Mouse (Mus musculus) kidney, postnatal 0 days (tissue): Measurements from ENCODE around the gene Ppp6r3. TPM values are rescaled to one million over a fixed set of nuclear protein-coding genes. Genes with fewer than 3 reads are reported as not detected.
A peak's percentile ranks its signal among the peaks of the same experiment; 100 is the strongest.

Experiments
- ATAC-seq: fragments of 200-750 bp; cut with Nextera tagmentation; replicated peaks from 2 replicates; pipeline ENCODE4 v1.8.0; 2017; ENCODE audit warnings: low read depth, moderate number of reproducible peaks, moderate TSS enrichment, moderate library complexity; ENCODE audit not compliant: low FRiP score
- DNase-seq: peaks from one replicate; pipeline ENCODE4 v3.0.0-alpha.2; 2016; ENCODE audit warnings: low spot score
- H3K27ac ChIP-seq: fragments of 300-500 bp; sonication (generic); 2 replicates; pipeline ENCODE4 v1.5.1; 2014; ENCODE audit warnings: mild to moderate bottlenecking
- H3K27me3 ChIP-seq: fragments of 300-500 bp; sonication (generic); 2 replicates; pipeline ENCODE4 v1.6.1; 2014; ENCODE audit warnings: low read length, mixed read lengths; ENCODE audit not compliant: insufficient read depth
- H3K36me3 ChIP-seq: fragments of 300-500 bp; sonication (generic); 2 replicates; pipeline ENCODE4 v1.6.1; 2014; ENCODE audit warnings: low read length, mixed read lengths; ENCODE audit not compliant: insufficient read depth
- H3K4me1 ChIP-seq: fragments of 300-500 bp; sonication (generic); replicated peaks from 2 replicates; pipeline ENCODE4 v1.6.1; 2014; ENCODE audit warnings: antibody characterized with exemption, low read length, mixed read lengths; ENCODE audit not compliant: insufficient read depth
- H3K4me2 ChIP-seq: fragments of 300-500 bp; sonication (generic); 2 replicates; pipeline ENCODE4 v1.6.1; 2014; ENCODE audit warnings: mild to moderate bottlenecking, low read length, moderate library complexity, mixed read lengths
- H3K4me3 ChIP-seq: fragments of 300-500 bp; sonication (generic); replicated peaks from 2 replicates; pipeline ENCODE4 v1.5.1; 2014; ENCODE audit warnings: low read depth, low read length
- H3K9ac ChIP-seq: fragments of 300-500 bp; sonication (generic); 2 replicates; pipeline ENCODE4 v1.6.1; 2014; ENCODE audit warnings: low read depth, low read length
- H3K9me3 ChIP-seq: fragments of 300-500 bp; sonication (generic); replicated peaks from 2 replicates; pipeline ENCODE4 v1.6.1; 2016; ENCODE audit warnings: low read length, inconsistent platforms, mixed read lengths
- CTCF ChIP-seq: IDR thresholded peaks from 2 replicates; pipeline ENCODE4 v1.5.1; 2016; ENCODE audit warnings: antibody characterized with exemption, low read depth, mild to moderate bottlenecking, moderate library complexity
- WGBS: fragments of 180-500 bp; shearing (Covaris S2); extraction: QIAGEN DNeasy Blood & Tissue Kit; methylation state at CpG from one replicate; pipeline ENCODE4 v1.1.7; 2014; 5-methylcytosine and 5-hydroxymethylcytosine counted together
- polyA plus RNA-seq: library from polyadenylated mRNA; unstranded; fragments of >200 nt; fragmentation: Nextera tagmentation; extraction: Ambion mirVana; gene quantifications from 2 replicates; pipeline ENCODE4 v1.2.1, GENCODE M21; 2015

Gene Ppp6r3
- polyA plus RNA-seq, 1 experiment from 2014 or later = 37.9 TPM

DNA sequence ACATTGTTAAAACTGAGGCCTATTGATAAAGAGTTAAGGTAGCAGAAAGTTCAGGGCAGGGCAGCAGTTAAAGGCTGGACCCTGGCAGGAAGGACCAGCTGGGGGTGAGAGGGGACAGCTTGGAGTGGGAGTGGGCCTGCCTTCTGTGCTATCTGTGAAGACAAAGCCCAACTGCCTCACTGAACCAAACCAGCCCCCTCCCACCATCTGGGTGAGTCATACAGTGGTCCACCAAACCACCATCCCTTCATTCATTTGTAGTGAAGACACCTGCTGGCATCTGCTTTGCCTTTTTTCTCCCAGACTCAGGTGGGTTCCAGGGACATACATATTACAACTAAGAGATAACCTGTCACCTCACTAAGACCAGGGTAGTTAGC is 2.4 kb upstream of the Ppp6r3 start:
- ATAC-seq = no peak
- no peak overlapping the region for H3K9ac ChIP-seq
- H3K36me3 ChIP-seq = no peaks in the 10 kb centered on the region
- no peak overlapping the region for H3K4me3 ChIP-seq
- no peak for DNase-seq
- no peaks in the 10 kb centered on the region for H3K27me3 ChIP-seq
- no peak overlapping the region for H3K4me2 ChIP-seq
- no peaks in the 10 kb centered on the region for H3K9me3 ChIP-seq
- peaks cover 16% of the 10 kb centered on the region for H3K4me1 ChIP-seq
- H3K27ac ChIP-seq = no peak overlapping the region
- no peak for TF ChIP-seq CTCF

GRCm38 (mm10) chr19:3577265-3577910 is 1.8 kb upstream of the Ppp6r3 start:
- TF ChIP-seq CTCF = no peak
- no peak overlapping the region for H3K9ac ChIP-seq
- no peaks in the 10 kb centered on the region for H3K9me3 ChIP-seq
- no peaks in the 10 kb centered on the region for H3K27me3 ChIP-seq
- DNase-seq = no peak
- H3K4me3 ChIP-seq = no peak overlapping the region
- no peak for ATAC-seq
- no peak overlapping the region for H3K27ac ChIP-seq
- no peak overlapping the region for H3K4me2 ChIP-seq
- 82% methylated on average over 4 of the region's 4 CpGs for WGBS
- H3K36me3 ChIP-seq = no peaks in the 10 kb centered on the region
- peaks cover 16% of the 10 kb centered on the region for H3K4me1 ChIP-seq

DNA sequence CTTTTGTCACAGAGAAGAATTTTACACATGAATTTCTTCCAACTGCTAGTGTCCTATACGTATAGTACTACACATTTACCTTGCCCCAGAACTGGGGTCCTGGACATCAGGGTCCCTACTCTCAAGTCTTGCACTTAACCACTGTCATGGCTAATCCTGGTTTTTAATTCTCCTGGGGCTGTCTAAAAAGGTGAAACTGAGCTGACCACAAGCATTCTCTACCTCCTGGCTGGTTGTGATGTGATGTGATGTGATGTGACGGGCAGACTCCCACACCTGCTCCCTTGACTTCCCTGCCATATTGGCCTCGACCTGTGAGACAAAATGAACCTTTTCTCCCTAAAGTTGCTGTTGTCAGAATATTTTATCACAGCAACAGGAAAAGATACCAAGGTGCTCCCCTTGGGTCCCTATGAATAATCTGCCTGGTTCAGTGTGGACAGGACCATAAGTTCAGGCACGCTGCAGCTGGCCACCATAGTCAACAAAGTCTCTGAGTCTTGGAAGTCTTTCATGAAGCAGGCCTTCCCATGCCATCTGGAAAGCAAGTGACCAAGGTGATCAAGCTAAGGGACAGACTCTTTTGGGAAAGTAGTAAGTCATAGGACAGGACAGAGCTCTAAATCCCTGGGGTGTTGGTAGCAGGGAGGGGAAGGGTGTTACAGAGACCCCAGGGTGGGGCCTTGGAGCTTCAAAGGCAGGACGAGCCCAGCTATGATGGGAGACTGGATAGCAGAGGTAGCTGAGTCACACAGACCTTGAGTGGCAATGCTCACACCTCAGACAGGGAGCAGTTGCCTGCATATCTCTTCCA is 1.1 kb upstream of the Ppp6r3 start:
- no peaks in the 10 kb centered on the region for H3K9me3 ChIP-seq
- no peak for DNase-seq
- no peak for TF ChIP-seq CTCF
- H3K9ac ChIP-seq = no peak overlapping the region
- no peak for ATAC-seq
- WGBS = 63% methylated on average over 5 of the region's 5 CpGs
- peak overlapping the region; percentile 40 for H3K4me2 ChIP-seq
- H3K4me3 ChIP-seq = peak overlapping the region; percentile 91; the same call in 1 of the 2 replicates
- H3K36me3 ChIP-seq = no peaks in the 10 kb centered on the region
- no peaks in the 10 kb centered on the region for H3K27me3 ChIP-seq
- peak overlapping the region; percentile 42; the same call in 1 of the 2 replicates for H3K27ac ChIP-seq
- peaks cover 16% of the 10 kb centered on the region for H3K4me1 ChIP-seq

GRCm38 (mm10) chr19:3575276-3575631 is 295 bp downstream of the Ppp6r3 start:
- Histone ChIP-seq H3K27me3 (no peaks in the 10 kb centered on the region), H3K36me3 (no peaks in the 10 kb centered on the region), H3K4me3 (peak overlapping the region; percentile 91), H3K27ac (peak overlapping the region; percentile 93), H3K9me3 (no peaks in the 10 kb centered on the region), H3K4me2 (peak overlapping the region; percentile 79), H3K9ac (peak overlapping the region; percentile 91), H3K4me1 (peaks cover 16% of the 10 kb centered on the region)
- DNase-seq (peak; percentile 75), ATAC-seq (peak; percentile 25)
- WGBS = 1% methylated on average over 48 of the region's 50 CpGs
- TF ChIP-seq CTCF = no peak

DNA sequence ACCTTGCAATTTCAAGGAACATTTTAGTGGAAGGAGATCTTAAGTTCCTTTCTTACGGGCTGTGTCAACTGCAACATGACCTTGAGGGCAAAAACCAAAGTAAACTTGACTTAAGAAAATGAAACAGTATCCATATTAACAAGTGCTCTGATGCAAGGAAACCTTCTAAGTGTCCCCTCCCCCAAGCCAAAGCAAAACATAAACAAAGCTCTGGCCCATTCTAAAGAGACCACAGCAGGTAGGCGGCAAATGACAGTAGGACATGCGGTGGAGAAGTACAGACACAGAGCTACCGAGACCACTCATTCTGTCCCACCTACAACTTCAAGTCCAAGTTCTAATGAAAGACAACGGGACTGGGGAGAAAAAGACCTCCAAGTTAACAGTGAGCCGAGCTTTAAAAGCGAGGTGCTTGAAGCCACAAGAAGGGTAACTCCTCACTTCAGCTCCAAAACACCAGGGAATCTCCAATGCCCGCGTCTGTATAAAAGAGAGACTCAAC is 905 bp downstream of the Ppp6r3 start:
- H3K4me1 ChIP-seq = peaks cover 16% of the 10 kb centered on the region
- H3K27me3 ChIP-seq = no peaks in the 10 kb centered on the region
- DNase-seq (peak; percentile 40), ATAC-seq (no peak)
- H3K4me2 ChIP-seq = peak overlapping the region; percentile 79
- peak overlapping the region; percentile 91 for H3K4me3 ChIP-seq
- peak overlapping the region; percentile 93 for H3K27ac ChIP-seq
- H3K9ac ChIP-seq = peak overlapping the region; percentile 91
- H3K9me3 ChIP-seq = no peaks in the 10 kb centered on the region
- WGBS = 0% methylated on average over 9 of the region's 9 CpGs
- no peaks in the 10 kb centered on the region for H3K36me3 ChIP-seq
- no peak for TF ChIP-seq CTCF

GRCm38 (mm10) chr19:3564309-3564708 is 11.2 kb downstream of the Ppp6r3 start:
- Histone ChIP-seq H3K27ac (no peak overlapping the region), H3K9ac (no peak overlapping the region), H3K4me2 (no peak overlapping the region), H3K9me3 (no peaks in the 10 kb centered on the region), H3K36me3 (no peaks in the 10 kb centered on the region), H3K27me3 (no peaks in the 10 kb centered on the region), H3K4me3 (no peak overlapping the region), H3K4me1 (peaks cover 4% of the 10 kb centered on the region; the same call in 1 of the 2 replicates)
- TF ChIP-seq CTCF = no peak
- WGBS = 78% methylated on average over 3 of the region's 3 CpGs
- DNase-seq = peak; percentile 22
- no peak for ATAC-seq
